Mouse (Mus musculus) testis, postnatal 10 days (tissue): ENCODE measurements around the gene Bcorl1.
"Not testable (repeated sequence)": the region's sequence is repeated elsewhere in the genome, so short reads cannot be mapped to it uniquely, and the experiment has no call there.

Source experiments
- DNase-seq: peaks from one replicate; pipeline ENCODE4 v3.0.0; 2021; ENCODE audit warnings: low spot score

The Bcorl1 gene

GRCm38 (mm10) chrX:48399994-48400393 lies 58.8 kb downstream of the Bcorl1 start:
- DNase-seq = no peak

- no peak for DNase-seq
These were observed 64.0 kb downstream of the Bcorl1 start for GRCm38 (mm10) chrX:48405141-48405540.

- DNase-seq = peak; percentile 94
These were observed 68.6 kb downstream of the Bcorl1 start for GRCm38 (mm10) chrX:48409611-48410387.

- DNase-seq = no peak
These were observed 69.2 kb downstream of the Bcorl1 start for GRCm38 (mm10) chrX:48410388-48410776.

GRCm38 (mm10) chrX:48412629-48413028 lies 71.5 kb downstream of the Bcorl1 start:
- DNase-seq = no peak

GRCm38 (mm10) chrX:48414291-48414690 lies 73.1 kb downstream of the Bcorl1 start:
- no peak for DNase-seq

GRCm38 (mm10) chrX:48418417-48418816 lies 77.3 kb downstream of the Bcorl1 start:
- no peak for DNase-seq

- DNase-seq = peak; percentile 78
These were observed 81.8 kb downstream of the Bcorl1 start for GRCm38 (mm10) chrX:48422986-48423385.

- no peak for DNase-seq
These were observed 82.5 kb downstream of the Bcorl1 start for GRCm38 (mm10) chrX:48423671-48424070.

- no peak for DNase-seq
These were observed 83.4 kb downstream of the Bcorl1 start for GRCm38 (mm10) chrX:48424583-48424982.

GRCm38 (mm10) chrX:48425280-48425679 lies 84.1 kb downstream of the Bcorl1 start:
- no peak for DNase-seq

GRCm38 (mm10) chrX:48428241-48428640 lies 87.1 kb downstream of the Bcorl1 start:
- DNase-seq = no peak

- no peak for DNase-seq
These were observed 87.5 kb downstream of the Bcorl1 start for GRCm38 (mm10) chrX:48428642-48429041.

- no peak for DNase-seq
These were observed 87.9 kb downstream of the Bcorl1 start for GRCm38 (mm10) chrX:48429100-48429499.

- no peak for DNase-seq
These were observed 88.4 kb downstream of the Bcorl1 start for GRCm38 (mm10) chrX:48429538-48429937.

- DNase-seq = no peak
These were observed 91.7 kb downstream of the Bcorl1 start for GRCm38 (mm10) chrX:48432599-48433526.

GRCm38 (mm10) chrX:48433527-48433899 lies 92.4 kb downstream of the Bcorl1 start:
- no peak for DNase-seq

- DNase-seq = no peak
These were observed 93.1 kb downstream of the Bcorl1 start for GRCm38 (mm10) chrX:48434251-48434650.

- DNase-seq = no peak
These were observed 94.3 kb downstream of the Bcorl1 start for GRCm38 (mm10) chrX:48435477-48435900.

GRCm38 (mm10) chrX:48436082-48436481 lies 94.9 kb downstream of the Bcorl1 start:
- not testable (repeated sequence) for DNase-seq

- DNase-seq = no peak
These were observed 97.9 kb downstream of the Bcorl1 start for GRCm38 (mm10) chrX:48439036-48439435.

- DNase-seq = no peak
These were observed 100.4 kb downstream of the Bcorl1 start for GRCm38 (mm10) chrX:48441548-48441947.

GRCm38 (mm10) chrX:48441954-48442353 lies 100.8 kb downstream of the Bcorl1 start:
- DNase-seq = no peak
